Mouse (Mus musculus): ENCODE measurements around the gene Gm19935. TPM values are rescaled to one million over a fixed set of nuclear protein-coding genes. Genes with fewer than 3 reads are reported as not detected.

Gene Gm19935
- total and polyA plus RNA-seq, 3 experiments, result not detected

GRCm38 (mm10) chr8:90853971-90854670 lies 36.9 kb upstream of the Gm19935 start:
- peaks cover 21 to 48% of the 10 kb centered on the region in 2 experiments for H3K36me3 ChIP-seq (replicated peaks in 1 of 2; ENCODE audit: control insufficient read depth in 1 of 2, insufficient read depth in 1 of 2, low read length in 1 of 2)
- peaks cover 3% of the 10 kb centered on the region for H3K9me3 ChIP-seq (replicated peaks; ENCODE audit: low read length)
- no peak overlapping the region for H3K27ac ChIP-seq (ENCODE audit: insufficient read depth, low read depth)
- in situ Hi-C loops (cut with MboI; ENCODE audit: low pct_ligation_motif_present, low pct_unique_long_range_greater_than_20kb, low sequenced_read_pairs) (no loop called here), dilution Hi-C loops (cut with MboI; ENCODE audit: extremely low pct_ligation_motif_present, extremely low pct_unique_long_range_greater_than_20kb, low sequenced_read_pairs) (no loop called here)
- no peak overlapping the region for H3K9ac ChIP-seq (ENCODE audit: insufficient read depth, low read depth)
- H3K79me2 ChIP-seq (replicated peaks; ENCODE audit: control insufficient read depth, extremely low read depth, insufficient read depth, poor library complexity, severe bottlenecking), result no peaks in the 10 kb centered on the region
- H3K4me1 ChIP-seq (ENCODE audit: control insufficient read depth in 1 of 2, insufficient read depth in 2 of 2), result peaks cover 4 to 19% of the 10 kb centered on the region in 2 experiments; a peak in 2 of 4 replicates
- DNase-seq (ENCODE audit: extremely low read depth), result no peak
- no peak overlapping the region for H3K4me3 ChIP-seq (replicated peaks in 1 of 3; ENCODE audit: low read depth in 2 of 3, low read length in 2 of 3, poor library complexity in 1 of 3)
- no peaks in the 10 kb centered on the region for H3K27me3 ChIP-seq (replicated peaks)
- TF ChIP-seq NELFE (IDR thresholded peaks at IDR 0.05; ENCODE audit: low read depth, low read length) (no peak), ZKSCAN1 (IDR thresholded peaks at IDR 0.05; ENCODE audit: borderline replicate concordance, low read depth, low read length) (no peak), CTCF (conservative IDR thresholded peaks at IDR 0.05 in 1 of 2, IDR thresholded peaks at IDR 0.05 in 1 of 2; ENCODE audit: low read depth in 2 of 2, low read length in 2 of 2) (no peak), BHLHE40 (IDR thresholded peaks at IDR 0.05; ENCODE audit: low read depth, low read length) (no peak), POLR2AphosphoS2 (IDR thresholded peaks at IDR 0.05; ENCODE audit: low read depth, low read length) (no peak)
- H3K4me2 ChIP-seq (ENCODE audit: insufficient read depth, low read depth, poor library complexity, severe bottlenecking), result no peak overlapping the region

- no peak overlapping the region for H3K4me3 ChIP-seq (replicated peaks in 1 of 3; ENCODE audit: low read depth in 2 of 3, low read length in 2 of 3, poor library complexity in 1 of 3)
- no peaks in the 10 kb centered on the region; the same call in 1 of the 2 replicates for H3K79me2 ChIP-seq (replicated peaks; ENCODE audit: control insufficient read depth, extremely low read depth, insufficient read depth, poor library complexity, severe bottlenecking)
- H3K9me3 ChIP-seq (replicated peaks; ENCODE audit: low read length), result peaks cover 3% of the 10 kb centered on the region
- H3K4me2 ChIP-seq (ENCODE audit: insufficient read depth, low read depth, poor library complexity, severe bottlenecking), result no peak overlapping the region
- DNase-seq (ENCODE audit: extremely low read depth), result no peak
- TF ChIP-seq USF1 (IDR thresholded peaks at IDR 0.05; ENCODE audit: low read depth, low read length) (no peak), JUND (conservative IDR thresholded peaks at IDR 0.05; ENCODE audit: low read depth, low read length) (no peak), BHLHE40 (IDR thresholded peaks at IDR 0.05; ENCODE audit: low read depth, low read length) (no peak), MAFK (IDR thresholded peaks at IDR 0.05; ENCODE audit: insufficient replicate concordance, low read length) (no peak), CTCF (conservative IDR thresholded peaks at IDR 0.05 in 1 of 2, IDR thresholded peaks at IDR 0.05 in 1 of 2; ENCODE audit: low read depth in 2 of 2, low read length in 2 of 2) (no peak)
- dilution Hi-C loops (cut with MboI; ENCODE audit: extremely low pct_ligation_motif_present, extremely low pct_unique_long_range_greater_than_20kb, low sequenced_read_pairs), result no loop called here
- peaks cover 18 to 48% of the 10 kb centered on the region in 2 experiments for H3K36me3 ChIP-seq (replicated peaks in 1 of 2; ENCODE audit: control insufficient read depth in 1 of 2, insufficient read depth in 1 of 2, low read length in 1 of 2)
- peaks cover 0 to 13% of the 10 kb centered on the region in 2 experiments; a peak in 2 of 4 replicates for H3K4me1 ChIP-seq (ENCODE audit: control insufficient read depth in 1 of 2, insufficient read depth in 2 of 2)
- in situ Hi-C loops (cut with MboI; ENCODE audit: low pct_ligation_motif_present, low pct_unique_long_range_greater_than_20kb, low sequenced_read_pairs), result no loop called here
- no peak overlapping the region for H3K27ac ChIP-seq (ENCODE audit: insufficient read depth, low read depth)
- no peaks in the 10 kb centered on the region for H3K27me3 ChIP-seq (replicated peaks)
- H3K9ac ChIP-seq (ENCODE audit: insufficient read depth, low read depth), result no peak overlapping the region
Measured at GRCm38 (mm10) chr8:90851544-90851943, 34.4 kb upstream of the Gm19935 start.

- dilution Hi-C loops (cut with MboI; ENCODE audit: extremely low pct_ligation_motif_present, extremely low pct_unique_long_range_greater_than_20kb, low sequenced_read_pairs), result no loop called here
Measured at GRCm38 (mm10) chr8:90849462-90850050, 32.4 kb upstream of the Gm19935 start.

More at GRCm38 (mm10) chr8:90849462-90850050, 32.4 kb upstream of the Gm19935 start:
- DNase-seq (ENCODE audit: extremely low read depth), result no peak
- no peak overlapping the region for H3K9ac ChIP-seq (ENCODE audit: insufficient read depth, low read depth)
- peaks cover 3% of the 10 kb centered on the region for H3K9me3 ChIP-seq (replicated peaks; ENCODE audit: low read length)
- in situ Hi-C loops (cut with MboI; ENCODE audit: low pct_ligation_motif_present, low pct_unique_long_range_greater_than_20kb, low sequenced_read_pairs), result no loop called here
- no peak overlapping the region for H3K4me2 ChIP-seq (ENCODE audit: insufficient read depth, low read depth, poor library complexity, severe bottlenecking)
- H3K27ac ChIP-seq (ENCODE audit: insufficient read depth, low read depth), result no peak overlapping the region
- peaks cover 18 to 43% of the 10 kb centered on the region in 2 experiments for H3K36me3 ChIP-seq (replicated peaks in 1 of 2; ENCODE audit: control insufficient read depth in 1 of 2, insufficient read depth in 1 of 2, low read length in 1 of 2)
- H3K79me2 ChIP-seq (replicated peaks; ENCODE audit: control insufficient read depth, extremely low read depth, insufficient read depth, poor library complexity, severe bottlenecking), result no peaks in the 10 kb centered on the region; the same call in 1 of the 2 replicates
- H3K4me3 ChIP-seq (replicated peaks in 1 of 3; ENCODE audit: low read depth in 2 of 3, low read length in 2 of 3, poor library complexity in 1 of 3), result no peak overlapping the region
- no peaks in the 10 kb centered on the region for H3K27me3 ChIP-seq (replicated peaks)
- H3K4me1 ChIP-seq (ENCODE audit: control insufficient read depth in 1 of 2, insufficient read depth in 2 of 2), result peaks cover 0 to 9% of the 10 kb centered on the region in 2 experiments; a peak in 2 of 4 replicates
- TF ChIP-seq ZMIZ1 (IDR thresholded peaks at IDR 0.05; ENCODE audit: low read depth, low read length), result no peak
- no peak for TF ChIP-seq GABPA (IDR thresholded peaks at IDR 0.05; ENCODE audit: insufficient replicate concordance, low read depth, low read length)
- no peak for TF ChIP-seq CHD2 (IDR thresholded peaks at IDR 0.05; ENCODE audit: low read length)
- TF ChIP-seq MYC (IDR thresholded peaks at IDR 0.05; ENCODE audit: low read depth, low read length), result no peak
- TF ChIP-seq CHD1 (IDR thresholded peaks at IDR 0.05; ENCODE audit: low read depth, low read length), result no peak
- TF ChIP-seq MXI1 (IDR thresholded peaks at IDR 0.05; ENCODE audit: low read depth, low read length), result no peak
- no peak for TF ChIP-seq POLR2A (IDR thresholded peaks at IDR 0.05; ENCODE audit: low read depth, low read length)
- no peak for TF ChIP-seq HCFC1 (IDR thresholded peaks at IDR 0.05; ENCODE audit: low read depth, low read length)
